Mouse (Mus musculus) kidney, embryonic 16.5 days (tissue): ENCODE measurements around the gene Gm1123. TPM values are rescaled to one million over a fixed set of nuclear protein-coding genes. Genes with fewer than 3 reads are reported as not detected.

Experiments used
- ATAC-seq: fragments of 200-750 bp; cut with Nextera tagmentation; 2 replicates; pipeline ENCODE4 v1.8.0; 2017; ENCODE audit warnings: moderate TSS enrichment; ENCODE audit not compliant: low FRiP score, low TSS enrichment
- H3K27ac ChIP-seq: fragments of 300-500 bp; sonication (generic); 2 replicates; pipeline ENCODE4 v1.5.1; 2014; ENCODE audit warnings: low read length
- H3K27me3 ChIP-seq: fragments of 300-500 bp; sonication (generic); 2 replicates; pipeline ENCODE4 v1.6.1; 2014; ENCODE audit warnings: low read length, control low read depth, mixed read lengths; ENCODE audit not compliant: insufficient read depth
- H3K36me3 ChIP-seq: fragments of 300-500 bp; sonication (generic); 2 replicates; pipeline ENCODE4 v1.6.1; 2014; ENCODE audit warnings: low read length, control low read depth, mixed read lengths; ENCODE audit not compliant: insufficient read depth
- H3K4me1 ChIP-seq: fragments of 300-500 bp; sonication (generic); 2 replicates; pipeline ENCODE4 v1.6.1; 2014; ENCODE audit warnings: low read length, control low read depth, mixed read lengths; ENCODE audit not compliant: insufficient read depth
- H3K4me2 ChIP-seq: fragments of 300-500 bp; sonication (generic); replicated peaks from 2 replicates; pipeline ENCODE4 v1.6.1; 2014; ENCODE audit warnings: low read depth, low read length
- H3K4me3 ChIP-seq: fragments of 300-500 bp; sonication (generic); 2 replicates; pipeline ENCODE4 v1.5.1; 2014; ENCODE audit warnings: mild to moderate bottlenecking, low read length
- H3K9ac ChIP-seq: fragments of 300-500 bp; sonication (generic); replicated peaks from 2 replicates; pipeline ENCODE4 v1.6.1; 2014; ENCODE audit warnings: low read length
- H3K9me3 ChIP-seq: fragments of 300-500 bp; sonication (generic); 2 replicates; pipeline ENCODE4 v1.6.1; 2016; ENCODE audit warnings: low read length, control low read depth
- WGBS: fragments of 180-500 bp; shearing (Covaris S2); extraction: QIAGEN DNeasy Blood & Tissue Kit; methylation state at CpG from one replicate; pipeline ENCODE4 v1.1.7; 2014; 5-methylcytosine and 5-hydroxymethylcytosine counted together
- polyA plus RNA-seq: library from polyadenylated mRNA; unstranded; fragments of >200 nt; fragmentation: Nextera tagmentation; extraction: Ambion mirVana; gene quantifications from 2 replicates; pipeline ENCODE4 v1.2.1, GENCODE M21; 2015

Gene Gm1123
- polyA plus RNA-seq, 1 experiment from 2014 or later, result 0.10 TPM

GRCm38 (mm10) chr9:98962478-98963142, 72.9 kb downstream of the Gm1123 start:
- H3K4me3 ChIP-seq, result no peak overlapping the region
- no peaks in the 10 kb centered on the region for H3K4me1 ChIP-seq
- under 1% methylated on average over 20 of the region's 20 CpGs for WGBS
- peaks cover 93% of the 10 kb centered on the region for H3K27me3 ChIP-seq
- no peak overlapping the region for H3K4me2 ChIP-seq
- H3K9me3 ChIP-seq, result no peaks in the 10 kb centered on the region
- H3K36me3 ChIP-seq, result no peaks in the 10 kb centered on the region
- no peak overlapping the region for H3K9ac ChIP-seq
- H3K27ac ChIP-seq, result no peak overlapping the region
- ATAC-seq, result no peak

DNA sequence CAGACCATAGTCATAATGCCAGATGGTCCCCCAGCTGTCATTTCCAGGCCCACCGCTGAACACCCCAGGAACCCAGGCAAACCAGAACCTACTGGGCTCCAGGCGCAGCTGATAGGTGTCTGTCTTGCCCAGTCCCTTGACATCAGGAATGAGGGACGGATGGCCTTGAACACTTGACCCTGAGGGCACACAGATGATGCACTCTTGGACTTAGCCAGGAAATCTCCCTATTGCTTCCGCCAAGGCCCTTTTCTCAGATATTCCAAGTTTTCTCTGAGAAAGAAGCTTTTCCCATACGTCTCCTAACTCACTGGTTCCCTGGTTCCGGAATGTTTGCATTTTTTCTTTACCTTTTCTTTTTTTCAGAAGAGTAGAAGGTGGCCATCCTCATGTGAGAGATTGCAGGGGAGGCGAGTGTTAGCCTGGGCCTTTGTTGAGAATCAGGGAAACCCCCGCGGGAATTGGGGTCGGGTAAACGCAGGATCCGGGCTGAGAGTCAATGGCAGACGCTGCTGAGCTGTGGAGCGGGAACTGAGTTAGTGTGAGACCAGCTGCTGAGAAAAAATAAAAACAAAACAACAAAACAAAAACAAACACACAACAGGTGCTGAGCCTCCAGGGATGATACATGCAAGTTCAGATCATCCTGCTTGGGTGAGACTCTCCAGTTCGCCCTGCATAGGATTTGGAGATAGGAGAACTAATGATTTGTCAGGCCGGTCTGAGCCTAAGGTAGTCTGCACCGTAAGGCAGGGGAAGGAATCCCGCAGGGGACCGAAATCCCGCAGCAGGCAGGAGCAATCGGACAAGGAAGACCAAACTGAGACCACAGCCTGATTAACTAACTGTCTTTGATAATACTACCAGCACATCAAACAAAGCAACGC, 73.7 kb downstream of the Gm1123 start:
- peaks cover 4% of the 10 kb centered on the region for H3K4me1 ChIP-seq
- H3K9me3 ChIP-seq, result no peaks in the 10 kb centered on the region
- no peak overlapping the region for H3K9ac ChIP-seq
- 7% methylated on average over 22 of the region's 22 CpGs for WGBS
- no peak overlapping the region for H3K4me2 ChIP-seq
- no peak for ATAC-seq
- H3K27ac ChIP-seq, result no peak overlapping the region
- H3K4me3 ChIP-seq, result no peak overlapping the region
- H3K36me3 ChIP-seq, result no peaks in the 10 kb centered on the region
- peaks cover 89% of the 10 kb centered on the region for H3K27me3 ChIP-seq

GRCm38 (mm10) chr9:98960348-98960747, 75.2 kb downstream of the Gm1123 start:
- Histone ChIP-seq H3K36me3 (no peaks in the 10 kb centered on the region), H3K9ac (no peak overlapping the region), H3K4me3 (no peak overlapping the region), H3K4me1 (peaks cover 19% of the 10 kb centered on the region), H3K27ac (no peak overlapping the region), H3K9me3 (no peaks in the 10 kb centered on the region), H3K4me2 (no peak overlapping the region), H3K27me3 (peaks cover 91% of the 10 kb centered on the region)
- ATAC-seq, result no peak
- 14% methylated on average over 5 of the region's 5 CpGs for WGBS

GRCm38 (mm10) chr9:98959851-98960250, 75.7 kb downstream of the Gm1123 start:
- Histone ChIP-seq H3K4me3 (no peak overlapping the region), H3K9ac (no peak overlapping the region), H3K4me1 (peaks cover 24% of the 10 kb centered on the region), H3K27ac (no peak overlapping the region), H3K4me2 (no peak overlapping the region), H3K36me3 (no peaks in the 10 kb centered on the region), H3K27me3 (peaks cover 91% of the 10 kb centered on the region), H3K9me3 (no peaks in the 10 kb centered on the region)
- no peak for ATAC-seq
- 23% methylated on average over 3 of the region's 3 CpGs for WGBS

DNA sequence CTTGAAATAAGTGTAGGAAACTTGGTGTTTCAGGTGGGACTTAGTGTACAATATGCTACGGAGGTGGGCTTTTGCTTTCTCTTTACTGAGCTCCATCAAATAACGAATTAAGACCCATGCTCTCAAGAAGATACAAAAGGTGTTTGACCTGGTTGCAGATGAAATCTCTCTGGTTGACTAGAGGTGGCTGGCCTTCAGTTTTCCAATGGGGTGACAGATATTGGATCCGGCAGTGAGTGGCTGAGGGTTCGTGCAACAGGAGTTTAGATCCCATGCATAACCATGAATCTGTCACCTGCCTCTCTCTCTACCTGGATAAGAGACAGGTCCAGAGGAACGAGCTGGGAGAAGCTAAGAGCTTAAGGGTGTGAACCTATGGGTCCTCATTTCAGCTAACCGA, 76.9 kb downstream of the Gm1123 start:
- ATAC-seq, result no peak
- WGBS, result 5% methylated on average over 6 of the region's 6 CpGs

DNA sequence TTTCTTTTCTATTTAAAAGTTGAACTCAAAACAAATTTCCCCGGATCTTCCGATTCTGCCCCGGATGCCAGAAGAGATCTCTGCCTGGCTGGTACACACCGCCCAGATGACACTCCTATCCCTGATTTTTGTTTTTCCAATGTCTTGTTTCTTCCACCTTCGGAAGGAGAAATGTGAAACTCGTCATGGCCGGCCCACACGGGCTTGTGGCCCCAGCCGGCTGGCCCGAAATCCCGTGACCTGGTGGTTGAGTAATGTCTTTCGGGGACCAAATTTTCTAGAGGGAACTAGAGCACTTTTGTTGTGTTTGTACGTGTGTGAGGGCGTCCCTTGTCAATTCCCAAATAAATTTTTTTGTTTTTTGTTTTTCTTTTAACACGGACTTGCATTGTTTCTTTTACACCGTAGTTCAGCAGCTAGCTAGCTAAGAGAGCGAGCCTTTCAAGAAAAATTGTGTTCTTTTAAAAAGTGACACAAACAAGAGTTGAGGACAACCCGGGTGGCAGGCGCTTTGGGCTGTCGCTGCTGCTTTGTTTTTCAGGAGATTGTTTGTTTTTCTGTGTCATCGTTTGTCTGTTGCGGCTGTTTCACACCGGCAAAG, 77.7 kb downstream of the Gm1123 start:
- Histone ChIP-seq H3K4me3 (no peak overlapping the region), H3K36me3 (no peaks in the 10 kb centered on the region), H3K9me3 (no peaks in the 10 kb centered on the region), H3K27ac (no peak overlapping the region), H3K4me1 (peaks cover 26% of the 10 kb centered on the region), H3K27me3 (peaks cover 91% of the 10 kb centered on the region), H3K4me2 (no peak overlapping the region), H3K9ac (no peak overlapping the region)
- no peak for ATAC-seq
- WGBS, result 1% methylated on average over 23 of the region's 23 CpGs

More for the DNA sequence above, 76.9 kb downstream of the Gm1123 start:
- Histone ChIP-seq H3K4me3 (no peak overlapping the region), H3K36me3 (no peaks in the 10 kb centered on the region), H3K9me3 (no peaks in the 10 kb centered on the region), H3K4me1 (peaks cover 26% of the 10 kb centered on the region), H3K27ac (no peak overlapping the region), H3K27me3 (peaks cover 91% of the 10 kb centered on the region), H3K4me2 (no peak overlapping the region), H3K9ac (no peak overlapping the region)

Other genes with a start within 250 kb of the Gm1123 start
- gene Prr23a1, start 193.2 kb downstream of the Gm1123 start, polyA plus RNA-seq, result not detected in 2 replicates
- gene Prr23a2, start 179.2 kb downstream of the Gm1123 start, polyA plus RNA-seq, result not detected in 2 replicates
- gene Prr23a3, start 170.9 kb downstream of the Gm1123 start, polyA plus RNA-seq, result not detected in 2 replicates
- gene 7420426K07Rik, start 132.6 kb downstream of the Gm1123 start, polyA plus RNA-seq, result not detected in 2 replicates
- not detected in 2 replicates for gene Foxl2, start 80.4 kb downstream of the Gm1123 start, polyA plus RNA-seq
- gene Faim, start 49.3 kb downstream of the Gm1123 start, polyA plus RNA-seq, result 46.1 and 46.9 TPM in 2 replicates
- gene Pik3cb, start 104.9 kb upstream of the Gm1123 start, polyA plus RNA-seq, result 0.81 and 0.90 TPM in 2 replicates
- not detected in 2 replicates for gene Faiml, start 201.5 kb upstream of the Gm1123 start, polyA plus RNA-seq
- 25.5 and 32.2 TPM in 2 replicates for gene Cep70, start 207.7 kb upstream of the Gm1123 start, polyA plus RNA-seq